Mouse (Mus musculus) neural tube, embryonic 10.5 days (tissue): Measurements from ENCODE around the gene Gm11037.

Experiments
- DNase-seq: peaks from one replicate; pipeline ENCODE4 v3.0.0-alpha.2; 2017; ENCODE audit warnings: low spot score; ENCODE audit errors: extremely low spot score

Gm11037 gene

DNA sequence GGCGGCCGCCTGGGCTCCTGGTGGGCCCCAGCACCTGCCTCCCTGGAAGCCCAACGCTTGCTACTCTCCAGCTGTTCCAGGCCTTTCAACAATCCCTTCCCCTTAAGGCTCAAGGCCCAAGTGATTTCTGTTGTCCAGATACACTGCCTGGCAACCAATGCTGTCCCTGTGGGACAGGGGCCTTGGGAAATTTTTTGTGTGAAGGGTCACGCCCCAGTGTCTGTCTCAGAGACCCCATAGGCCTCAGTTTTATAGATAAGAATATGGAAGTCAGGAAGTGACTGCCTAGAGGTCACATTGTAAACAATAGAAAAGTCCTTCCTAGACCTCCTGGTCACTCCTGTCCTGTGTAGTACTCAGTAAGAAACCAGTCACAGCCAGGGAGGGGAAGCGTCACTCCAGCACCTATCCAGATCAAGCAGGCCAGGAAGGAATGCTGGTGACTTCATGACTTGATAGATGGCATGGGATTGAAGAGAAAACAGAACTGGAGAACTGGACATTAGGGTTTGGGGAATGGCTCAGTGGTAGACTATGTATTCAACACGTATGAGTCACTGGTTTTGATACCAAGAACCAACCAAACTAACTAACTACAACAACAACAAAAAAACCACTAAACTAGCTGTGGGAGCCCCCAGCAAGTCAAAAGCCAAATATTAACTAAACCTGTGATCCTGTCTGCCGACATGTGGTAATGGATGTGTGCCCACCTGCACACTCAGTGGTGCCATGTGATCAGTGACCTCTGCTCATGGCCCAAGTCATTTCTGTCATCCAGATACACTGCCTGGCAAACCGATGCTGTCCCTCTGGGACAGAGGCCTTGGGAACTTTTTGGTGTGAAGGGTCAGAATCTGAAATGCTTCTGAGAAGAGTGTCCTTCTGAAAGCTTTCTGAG lies 15.3 kb downstream of the Gm11037 start:
- DNase-seq = no peak

DNA sequence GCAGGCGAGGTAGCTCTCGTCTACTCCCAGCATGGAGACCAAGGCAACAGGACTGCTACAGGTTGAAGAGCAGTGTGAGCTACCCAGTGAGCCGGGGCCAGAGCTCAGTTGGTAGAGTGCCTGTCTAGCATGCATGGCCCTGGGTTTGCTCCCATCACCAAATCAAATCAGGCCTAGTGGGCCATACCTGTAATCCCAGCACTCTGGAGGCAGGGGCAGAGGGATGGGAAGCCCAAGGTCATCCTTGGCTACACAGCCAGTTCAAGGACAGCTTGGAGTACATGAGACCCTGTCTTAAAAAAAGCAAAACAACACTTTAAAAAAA lies 15.9 kb downstream of the Gm11037 start:
- DNase-seq = no peak

DNA sequence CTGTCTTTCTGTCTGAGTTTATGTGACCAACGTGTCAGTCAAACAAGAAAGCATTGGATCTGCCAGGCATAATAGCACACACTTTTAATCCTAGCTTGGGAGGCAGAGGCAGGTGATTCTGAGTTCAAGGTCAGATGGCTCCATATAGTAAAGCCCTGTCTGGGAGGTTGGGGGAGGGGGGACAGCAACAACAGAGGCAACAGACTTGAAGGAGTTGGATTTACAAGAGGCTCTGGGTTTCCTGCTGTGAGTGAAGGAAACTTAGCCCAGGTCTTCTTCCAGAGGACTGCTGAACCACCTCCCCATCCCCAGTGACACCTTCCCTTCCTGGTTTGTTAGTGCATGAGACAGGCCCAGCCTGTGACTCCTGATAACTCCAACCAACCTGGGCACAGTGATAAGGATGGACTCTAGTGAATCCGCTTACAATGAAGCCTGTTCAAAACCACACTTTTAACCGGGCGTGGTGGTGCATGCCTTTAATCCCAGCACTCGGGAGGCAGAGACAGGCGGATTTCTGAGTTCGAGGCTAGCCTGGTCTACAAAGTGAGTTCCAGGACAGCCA lies 19.0 kb downstream of the Gm11037 start:
- no peak for DNase-seq

DNA sequence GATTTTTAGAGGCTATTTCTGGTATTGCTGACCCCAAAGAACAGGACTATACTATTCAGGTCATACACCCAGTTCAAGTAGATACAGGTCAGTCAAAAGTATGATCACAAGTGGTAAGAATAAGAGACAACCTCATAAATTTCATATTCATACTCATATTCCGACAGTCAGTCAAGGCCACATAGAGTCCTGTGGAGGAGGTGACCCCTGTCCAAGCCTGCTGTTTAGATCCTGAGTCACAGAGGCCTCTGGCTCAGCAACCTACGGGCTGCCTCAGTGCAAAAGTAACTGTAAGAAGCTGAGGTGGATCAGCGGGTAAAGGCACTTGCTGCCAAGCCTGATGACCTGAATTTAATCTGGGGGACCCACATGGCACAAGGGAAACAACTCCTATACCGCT lies 20.7 kb downstream of the Gm11037 start:
- no peak for DNase-seq

DNA sequence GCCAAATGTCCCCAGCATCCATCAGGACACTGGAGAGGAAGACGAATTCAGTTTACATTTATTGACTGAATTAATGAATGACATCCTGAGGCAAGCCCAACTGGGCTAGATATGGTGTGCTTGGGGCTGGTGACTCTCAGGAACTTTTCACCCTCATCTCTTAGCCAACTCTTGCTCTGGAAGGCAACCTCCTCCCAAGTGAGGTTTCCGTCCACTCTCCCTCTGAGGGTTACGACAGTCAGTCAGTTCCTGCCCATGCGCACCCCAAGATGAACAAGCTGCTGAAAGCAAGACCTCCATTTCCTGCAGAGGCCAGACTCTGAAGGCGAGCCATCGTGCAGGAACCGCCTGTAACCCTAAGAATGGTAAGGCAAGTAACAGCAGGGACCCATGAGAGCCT lies 23.7 kb downstream of the Gm11037 start:
- no peak for DNase-seq

DNA sequence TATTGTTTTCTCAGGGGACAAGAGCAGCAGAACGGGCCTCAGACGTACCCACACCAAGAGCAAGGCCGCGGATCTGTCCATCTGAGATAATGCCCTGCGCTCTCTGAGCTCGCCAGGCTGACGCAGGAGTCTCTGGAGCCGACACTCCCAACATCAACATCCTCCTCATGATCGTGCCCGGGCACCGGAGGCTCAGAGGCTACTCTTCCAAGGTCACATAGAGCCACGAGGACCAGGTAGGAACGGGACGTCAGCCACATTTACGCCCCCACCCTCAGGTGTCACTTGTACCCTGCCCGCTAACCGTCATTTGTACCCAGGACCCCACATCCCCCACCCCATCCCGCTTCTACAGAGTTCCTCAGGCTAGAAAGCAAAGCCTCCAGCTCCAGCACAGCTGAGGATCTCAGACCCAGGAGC lies 26.2 kb downstream of the Gm11037 start:
- no peak for DNase-seq

DNA sequence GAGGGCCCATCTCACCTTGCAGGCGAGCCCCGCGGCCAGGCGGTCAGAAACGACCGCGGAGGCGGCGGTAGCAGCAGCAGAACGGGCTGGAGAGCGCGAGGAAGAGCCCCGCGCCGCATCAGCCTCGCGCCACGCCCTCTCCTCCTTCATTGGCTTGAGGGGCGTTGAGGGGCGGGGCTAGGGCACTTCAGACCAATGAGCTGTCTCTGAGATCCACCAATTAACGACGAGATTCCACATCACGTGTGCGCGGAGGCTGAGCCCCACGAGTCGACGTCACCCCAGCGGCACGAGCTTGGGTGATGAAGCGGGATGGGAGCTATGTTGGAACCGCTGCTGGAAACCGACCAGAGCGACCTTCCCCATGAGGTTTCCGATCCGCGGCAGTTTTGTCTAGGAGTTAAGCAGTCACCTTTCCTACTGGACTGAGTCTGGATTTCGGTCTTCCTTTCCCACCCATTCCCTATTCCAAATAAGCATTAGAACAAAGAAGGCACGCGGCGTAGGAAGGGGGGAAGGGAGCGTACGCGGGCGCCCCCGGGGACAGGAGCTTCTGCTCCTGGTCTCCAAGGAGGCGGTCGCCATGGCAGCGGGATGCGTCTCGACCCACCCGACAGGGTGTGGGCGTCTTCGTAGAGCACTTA lies 26.8 kb downstream of the Gm11037 start, which contains the start of gene 1700037H04Rik:
Gene 1700037H04Rik, minus strand, starts transcription at position 144 of the 644 bp plus-strand sequence.
- DNase-seq = peak; percentile 92

DNA sequence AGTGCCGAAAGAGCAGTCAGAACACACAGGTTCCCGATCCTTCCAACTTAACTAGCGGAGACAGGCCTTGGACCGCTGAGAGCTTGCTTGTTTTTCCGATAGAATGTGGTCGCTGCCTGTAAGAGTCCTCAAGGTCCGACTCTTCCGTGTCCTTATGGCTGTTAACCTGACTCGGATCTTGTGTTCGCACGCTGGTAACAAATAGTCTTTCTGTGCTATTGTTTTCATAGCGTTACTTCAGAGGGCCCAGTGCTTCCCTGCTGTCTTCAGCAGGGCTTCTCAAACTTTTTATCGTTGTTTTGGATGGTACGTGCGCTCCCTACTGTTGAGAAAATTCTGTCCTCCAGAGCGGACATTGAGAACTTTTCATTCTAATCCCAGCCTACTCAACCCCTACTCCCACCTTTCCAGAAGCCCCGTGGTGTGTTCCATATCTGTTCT lies 27.4 kb downstream of the Gm11037 start:
- DNase-seq = no peak

DNA sequence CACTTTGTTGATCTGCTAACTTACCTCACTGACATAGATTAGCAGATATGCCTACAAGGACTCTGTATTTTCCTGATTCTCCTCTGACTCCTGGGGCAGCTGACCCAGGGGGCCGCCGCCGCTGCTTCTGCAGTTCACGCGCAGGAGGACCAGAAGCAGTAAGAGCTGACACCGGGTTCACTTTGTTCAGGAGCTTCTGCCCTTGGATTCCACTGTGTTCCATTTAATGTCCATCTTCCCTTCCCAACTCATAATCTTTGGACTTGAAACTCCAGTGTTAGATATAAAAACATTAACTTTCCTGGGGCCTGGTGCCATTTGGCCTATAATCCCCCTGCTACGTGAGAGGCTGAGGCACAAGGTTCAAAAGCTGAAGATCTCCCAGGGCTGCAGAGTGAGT lies 30.6 kb downstream of the Gm11037 start:
- no peak for DNase-seq

DNA sequence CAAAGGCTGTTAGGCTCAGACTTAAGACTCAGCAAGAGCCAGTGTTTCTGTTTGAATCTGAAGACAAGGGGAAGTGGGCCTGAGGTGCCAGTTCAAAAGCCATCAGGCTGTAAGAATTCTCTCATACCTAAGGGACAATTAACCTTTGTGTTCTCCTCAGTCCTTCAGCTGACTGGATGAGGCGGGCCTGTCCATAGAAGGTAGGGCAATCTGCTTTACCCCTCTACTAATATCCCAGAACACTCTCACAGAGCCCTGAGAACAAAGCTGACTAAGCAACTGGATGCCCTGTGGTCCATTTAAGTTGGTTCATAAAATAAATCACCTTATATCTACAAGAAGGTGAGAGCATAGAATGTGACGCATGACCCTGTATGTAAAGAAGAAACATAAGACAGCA lies 32.9 kb downstream of the Gm11037 start:
- no peak for DNase-seq

DNA sequence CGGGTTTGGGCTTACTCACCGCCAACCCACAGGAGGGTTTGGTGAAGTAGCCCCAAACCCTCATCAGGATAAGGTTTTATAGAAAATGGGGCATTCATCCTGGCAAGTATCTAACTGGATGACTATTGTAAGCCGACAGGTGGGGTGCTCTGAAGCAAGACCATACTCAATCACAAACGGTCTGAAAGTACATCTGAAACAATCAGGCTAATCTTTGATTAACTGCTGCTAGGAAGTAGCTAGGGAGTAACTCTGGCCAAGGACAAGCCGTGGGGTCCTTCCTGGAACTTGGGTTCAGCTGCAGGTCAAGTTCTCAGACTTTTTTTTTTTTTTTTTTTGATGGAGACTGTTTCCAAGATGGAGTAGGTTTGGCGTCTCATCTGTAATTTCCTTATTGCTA lies 34.7 kb downstream of the Gm11037 start:
- DNase-seq = no peak

DNA sequence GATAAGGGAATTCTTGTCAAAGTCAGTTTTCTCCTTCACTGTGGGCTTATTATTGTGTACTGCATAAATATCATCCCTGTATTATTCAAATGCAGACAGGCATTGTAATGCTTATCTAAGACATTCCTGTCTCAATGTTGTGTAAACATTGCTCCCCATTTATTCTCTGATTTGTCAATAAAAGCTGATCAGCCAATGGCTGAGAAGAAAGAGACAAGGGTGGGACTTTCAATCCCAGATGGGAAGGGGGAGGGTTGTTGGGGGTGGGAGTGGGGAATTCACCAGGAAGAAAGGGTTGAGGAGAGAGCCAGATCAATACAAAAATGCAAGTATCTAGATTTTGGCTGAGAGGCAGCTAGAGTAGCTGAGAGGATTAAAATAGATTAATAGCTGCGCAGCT lies 35.6 kb downstream of the Gm11037 start:
- no peak for DNase-seq

DNA sequence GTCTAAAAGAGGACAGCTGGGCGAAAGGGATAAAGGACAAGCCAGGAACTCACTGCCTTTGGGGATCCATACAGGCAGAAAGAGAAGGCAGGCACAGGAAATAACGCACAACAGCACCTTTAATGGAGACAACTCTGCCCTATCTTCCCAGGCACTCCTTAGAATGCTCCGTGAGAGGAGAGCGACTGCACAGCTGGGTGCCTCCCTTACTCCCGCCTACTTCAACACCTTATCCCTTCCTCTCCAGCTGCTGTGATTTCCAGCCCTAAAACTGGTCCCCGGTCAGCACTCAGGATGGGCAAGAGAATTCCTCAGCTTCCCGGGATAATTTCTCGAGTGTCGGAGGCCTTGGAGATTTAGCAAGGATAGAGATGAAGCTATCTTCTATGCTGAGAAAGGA lies 37.6 kb downstream of the Gm11037 start:
- DNase-seq = no peak

DNA sequence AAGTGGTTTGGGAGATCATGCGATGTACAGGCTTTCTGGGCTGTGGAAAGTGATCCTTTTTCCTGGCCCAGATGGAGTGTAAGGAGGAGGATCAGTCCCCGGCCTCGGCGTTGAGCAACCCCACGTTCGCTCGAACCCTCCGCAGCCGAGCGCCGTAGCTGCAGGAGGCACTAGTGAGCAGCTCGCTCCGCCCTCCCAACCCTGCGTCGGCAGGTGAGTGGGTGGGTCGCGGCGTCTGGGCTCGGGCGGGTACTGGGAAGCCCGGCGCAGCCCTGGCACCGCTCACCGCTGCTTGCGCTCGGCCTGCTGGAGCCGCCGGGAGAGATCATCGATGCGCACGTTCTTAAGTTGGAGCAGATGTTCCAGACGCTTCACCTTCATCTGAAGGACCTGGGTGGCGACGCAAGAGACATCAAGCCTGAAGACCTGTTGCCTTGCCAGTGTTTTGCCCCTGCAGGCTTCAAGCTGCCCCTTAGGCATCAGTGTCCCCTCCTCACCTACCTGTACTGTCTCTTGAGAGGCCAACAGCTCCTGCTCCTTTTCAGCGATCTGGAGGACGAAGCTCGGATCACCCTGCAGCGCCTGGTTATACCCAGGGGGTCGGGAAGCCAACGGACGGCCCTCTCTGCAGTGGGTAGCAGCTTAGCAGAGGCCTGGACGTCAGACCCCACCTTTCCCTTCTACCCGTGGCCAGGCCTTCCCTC lies 38.3 kb downstream of the Gm11037 start:
- DNase-seq = peak; percentile 29

DNA sequence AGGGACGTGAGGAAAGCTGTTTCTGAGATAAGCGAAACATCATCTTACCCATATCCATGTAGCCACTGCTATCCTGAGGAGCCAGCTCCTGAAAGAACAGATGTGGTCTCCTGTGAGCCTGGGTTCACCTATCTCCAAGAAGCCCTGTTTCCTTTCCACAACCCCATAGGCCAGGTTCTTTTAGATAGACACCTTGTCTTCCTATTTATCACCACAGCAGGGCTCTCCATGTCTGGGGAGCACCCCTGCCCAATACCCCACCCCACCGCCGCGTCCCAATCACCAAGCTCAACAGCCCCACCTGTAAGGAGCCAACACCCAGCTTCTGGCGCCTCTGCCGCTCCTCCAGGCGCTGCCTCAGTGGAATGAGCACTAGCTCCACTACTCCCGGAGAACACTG lies 39.0 kb downstream of the Gm11037 start:
- no peak for DNase-seq

DNA sequence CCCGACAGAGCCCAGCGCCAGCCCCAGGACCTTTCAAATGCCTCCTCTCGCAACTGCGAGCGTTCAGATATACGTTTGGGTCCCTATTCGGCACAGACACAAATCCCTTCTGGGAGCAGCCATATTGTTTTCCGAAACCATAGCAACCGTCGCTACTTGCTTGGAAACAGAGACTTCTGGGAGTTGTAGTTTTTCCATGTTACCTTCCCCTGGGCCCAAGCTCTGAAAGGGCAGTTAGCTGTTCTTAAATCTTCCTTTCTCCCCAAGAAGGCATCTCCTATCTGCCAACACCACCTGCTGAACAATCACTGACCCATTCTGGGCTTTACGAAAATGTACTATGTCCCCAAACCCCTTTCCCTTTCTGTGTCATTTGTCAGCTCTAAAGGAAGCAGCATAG lies 41.4 kb downstream of the Gm11037 start:
- peak; percentile 59 for DNase-seq

DNA sequence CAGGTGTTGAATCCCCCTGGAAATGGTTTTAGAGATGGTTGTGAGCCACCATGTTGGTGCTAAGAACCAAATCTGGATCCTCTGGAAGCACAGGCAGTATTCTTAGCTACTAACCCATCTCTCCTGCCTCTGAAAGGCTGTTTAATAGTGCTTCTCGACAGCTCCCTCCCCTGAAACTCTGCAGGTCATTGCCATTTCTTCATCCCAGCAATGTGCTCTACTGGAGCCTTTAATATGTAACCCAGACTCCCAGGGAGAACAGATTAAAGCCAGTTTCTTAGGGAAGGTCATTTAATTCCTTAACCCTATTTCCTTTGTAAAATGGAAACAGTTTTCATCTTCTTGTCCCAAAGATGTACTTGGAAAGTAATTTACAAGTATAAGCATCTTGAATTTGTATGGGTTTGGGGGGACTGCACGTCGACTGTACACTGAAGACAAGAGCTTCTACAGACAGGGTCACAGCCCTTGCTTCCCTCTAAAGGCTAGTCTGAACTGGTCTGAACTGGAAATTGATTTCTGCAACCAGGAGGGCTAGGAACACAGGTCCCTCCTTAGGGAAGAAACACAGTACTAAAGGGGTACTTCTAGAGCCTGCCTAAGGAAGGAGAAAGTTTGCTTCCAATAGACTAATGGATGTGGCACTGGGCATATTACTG lies 42.1 kb downstream of the Gm11037 start:
- no peak for DNase-seq

DNA sequence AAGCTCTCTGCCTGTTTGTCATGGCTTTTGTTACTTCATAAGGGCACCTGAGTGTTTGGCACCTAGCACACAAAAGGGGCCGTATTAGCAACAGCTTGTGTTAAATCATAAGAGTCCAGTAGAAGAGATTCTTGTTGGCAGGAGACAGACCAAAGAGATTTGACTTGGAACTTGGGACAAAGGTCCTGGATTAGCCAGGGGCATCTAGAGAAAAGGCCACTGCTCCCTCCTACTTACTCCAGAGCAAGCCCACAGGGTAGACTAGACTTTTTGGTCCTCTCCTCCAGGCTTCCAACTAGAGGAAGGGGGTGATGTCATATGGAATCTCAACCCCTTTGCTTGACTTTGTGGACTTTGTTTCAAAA lies 42.6 kb downstream of the Gm11037 start:
- DNase-seq = no peak

DNA sequence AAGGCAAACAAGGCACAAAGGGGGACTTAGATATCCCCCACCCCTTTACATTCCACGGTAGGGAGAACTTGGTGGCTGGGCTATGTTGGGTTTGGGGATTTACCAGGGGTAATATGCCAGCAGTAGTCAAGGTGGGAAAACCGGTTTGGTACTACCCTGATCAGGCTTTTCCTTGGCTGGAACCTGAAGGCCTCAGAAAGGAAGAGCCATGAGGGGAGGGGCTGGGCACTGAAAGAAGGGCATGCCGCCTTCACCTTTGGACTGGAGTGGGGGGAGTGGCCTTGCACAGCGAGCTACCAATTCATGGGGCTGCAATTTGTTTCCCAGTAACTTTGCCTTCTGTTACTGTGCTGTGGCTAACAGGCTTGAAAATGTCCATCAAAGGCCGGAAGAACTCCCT lies 43.2 kb downstream of the Gm11037 start:
- no peak for DNase-seq

DNA sequence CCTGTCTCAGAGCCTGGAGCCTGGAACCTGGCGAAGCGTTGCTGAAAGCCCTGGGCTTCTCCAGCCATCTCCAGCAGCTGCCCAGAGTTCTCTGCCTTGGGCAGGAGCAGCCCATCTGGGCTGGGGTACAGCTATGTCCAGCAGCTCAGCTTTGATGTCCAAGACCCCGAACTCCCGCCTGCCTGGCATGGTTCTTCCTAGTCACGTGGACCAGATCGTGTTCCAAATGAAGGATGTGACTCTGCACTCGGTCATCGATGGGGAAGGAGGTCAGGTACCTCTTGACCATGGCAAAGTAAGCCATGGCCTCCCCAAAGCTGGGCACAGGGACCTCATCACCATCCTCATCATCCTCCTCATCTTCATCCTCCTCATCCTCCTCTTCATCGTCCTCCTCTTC lies 44.6 kb downstream of the Gm11037 start:
- DNase-seq = no peak

DNA sequence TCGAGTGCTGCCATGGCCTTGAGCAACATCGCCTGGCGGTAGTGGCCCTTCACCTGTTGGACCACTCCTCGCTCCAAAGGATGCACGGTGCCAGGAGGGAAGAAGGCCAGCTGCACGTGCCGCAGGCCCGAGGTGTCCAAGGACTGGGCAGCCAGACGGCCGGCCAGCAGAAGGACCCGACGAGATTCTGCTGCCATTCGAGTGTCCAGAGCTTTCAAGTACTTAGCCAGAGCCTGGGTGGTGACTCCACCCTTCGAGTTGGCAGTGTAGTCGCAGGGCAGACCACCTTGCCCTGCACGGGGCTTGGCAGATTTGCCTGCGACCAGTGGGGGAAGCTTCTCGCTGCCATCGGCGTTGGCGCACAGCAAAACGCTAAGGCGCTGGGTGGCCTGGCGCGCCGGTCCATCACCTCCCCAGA lies 45.5 kb downstream of the Gm11037 start:
- DNase-seq = peak; percentile 53
